Mouse (Mus musculus): ENCODE data around the gene Nf2.

DNA sequence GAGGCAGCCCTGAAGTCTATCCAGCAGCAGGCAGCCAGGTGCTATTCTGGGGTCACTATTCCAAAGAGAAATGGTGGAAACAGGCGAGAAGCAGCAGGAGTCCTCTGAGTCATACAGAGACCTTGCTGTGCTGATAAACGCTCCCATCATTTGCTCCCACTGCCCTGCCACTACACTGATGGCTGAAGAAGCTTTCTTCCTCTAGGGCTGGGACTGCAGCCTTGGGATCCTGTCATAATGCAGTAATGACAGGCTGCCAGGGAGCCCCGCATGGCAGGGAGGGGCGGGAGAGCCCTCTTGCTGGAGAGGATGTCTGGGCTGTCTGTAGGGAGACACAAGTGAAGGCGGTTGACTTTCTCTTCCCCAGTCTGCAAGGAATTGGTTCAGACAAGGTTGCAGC lies 84.9 kb downstream of the Nf2 start:
- TF ChIP-seq CTCF (IDR thresholded peaks at IDR 0.05; ENCODE audit: low read depth), result no peak
- no peak for TF ChIP-seq EP300 (optimal IDR thresholded peaks at IDR 0.05)

All from stomach, postnatal 0 days (tissue).